Mouse (Mus musculus): Measurements from ENCODE around the gene Large2. TPM values are rescaled to one million over a fixed set of nuclear protein-coding genes. Genes with fewer than 3 reads are reported as not detected.
"Not testable (repeated sequence)": the region's sequence is repeated elsewhere in the genome, so short reads cannot be mapped to it uniquely, and the experiment has no call there.

Gene Large2
- 10 to 100 TPM in 1 of 2 experiments, 1 to 10 TPM in 1; 4.7 to 12.0 TPM for total RNA-seq (2021)
- long read RNA-seq, experiment 1, partial matches to known transcripts = 0 of 6 reads
- long read RNA-seq, experiment 1, other reads (novel, unspliced or antisense) = 3 of 6 reads
- long read RNA-seq, experiment 2, partial matches to known transcripts = 2 of 12 reads
- long read RNA-seq, experiment 2, other reads (novel, unspliced or antisense) = 3 of 12 reads

GRCm38 (mm10) chr2:92374514-92374913, at the start of gene Large2, which contains the start of gene Pex16:
TSS of gene Large2 (minus strand) at chr2:92374869.
TSS of gene Pex16 (plus strand) at chr2:92374676.
- DNase-seq (ENCODE audit: low spot score in 2 of 2) = no peak

GRCm38 (mm10) chr2:92423702-92424461, 49.2 kb upstream of the Large2 start:
- peak; percentile 80 to 89 for DNase-seq (ENCODE audit: low spot score in 2 of 2)

GRCm38 (mm10) chr2:92423156-92423555, 48.5 kb upstream of the Large2 start:
- DNase-seq (ENCODE audit: low spot score in 2 of 2) = no peak

GRCm38 (mm10) chr2:92422388-92423135, 47.9 kb upstream of the Large2 start:
- DNase-seq (ENCODE audit: low spot score in 2 of 2) = no peak

- DNase-seq (ENCODE audit: low spot score in 2 of 2) = no peak
These were observed 47.2 kb upstream of the Large2 start for GRCm38 (mm10) chr2:92421723-92422387.

GRCm38 (mm10) chr2:92411705-92412104, 37.0 kb upstream of the Large2 start:
- no peak for DNase-seq (ENCODE audit: low spot score in 2 of 2)

GRCm38 (mm10) chr2:92408309-92409045, 33.8 kb upstream of the Large2 start:
- no peak for DNase-seq (ENCODE audit: low spot score in 2 of 2)

GRCm38 (mm10) chr2:92405687-92406086, 31.0 kb upstream of the Large2 start:
- DNase-seq (ENCODE audit: low spot score in 2 of 2) = no peak

- no peak for DNase-seq (ENCODE audit: low spot score in 2 of 2)
These were observed 30.1 kb upstream of the Large2 start for GRCm38 (mm10) chr2:92404737-92405136.

GRCm38 (mm10) chr2:92403776-92404319, 29.2 kb upstream of the Large2 start:
- DNase-seq (ENCODE audit: low spot score in 2 of 2) = no peak

GRCm38 (mm10) chr2:92402591-92403326, 28.1 kb upstream of the Large2 start:
- no peak for DNase-seq (ENCODE audit: low spot score in 2 of 2)

- DNase-seq (ENCODE audit: low spot score in 2 of 2) = no peak
These were observed 26.5 kb upstream of the Large2 start, which contains the start of gene Mapk8ip1 for GRCm38 (mm10) chr2:92401091-92401561. TSS of gene Mapk8ip1 (minus strand) at chr2:92401263.

GRCm38 (mm10) chr2:92400682-92401081, 26.0 kb upstream of the Large2 start:
- DNase-seq (ENCODE audit: low spot score in 2 of 2) = no peak

GRCm38 (mm10) chr2:92399877-92400276, 25.2 kb upstream of the Large2 start:
- not testable (repeated sequence) for DNase-seq (ENCODE audit: low spot score in 2 of 2)

- no peak for DNase-seq (ENCODE audit: low spot score in 2 of 2)
These were observed 22.8 kb upstream of the Large2 start for GRCm38 (mm10) chr2:92397436-92397835.

GRCm38 (mm10) chr2:92395535-92395934, 20.9 kb upstream of the Large2 start:
- no peak for DNase-seq (ENCODE audit: low spot score in 2 of 2)

- no peak for DNase-seq (ENCODE audit: low spot score in 2 of 2)
These were observed 17.9 kb upstream of the Large2 start for GRCm38 (mm10) chr2:92392318-92393264.

- DNase-seq (ENCODE audit: low spot score in 2 of 2) = no peak
These were observed 17.1 kb upstream of the Large2 start for GRCm38 (mm10) chr2:92391703-92392317.

Measured in adrenal gland, postnatal 4 days (tissue).